Mouse (Mus musculus): Measurements from ENCODE around the gene Dcst2.

Dcst2 gene

GRCm38 (mm10) chr3:89365486-89366414 is 4.0 kb downstream of the Dcst2 start:
- no peak for DNase-seq

- no peak for DNase-seq
Measured at GRCm38 (mm10) chr3:89367338-89367737, 5.6 kb downstream of the Dcst2 start.

- DNase-seq: no peak
Measured at GRCm38 (mm10) chr3:89373581-89374231, 11.9 kb downstream of the Dcst2 start.

GRCm38 (mm10) chr3:89377831-89378230 is 16.1 kb downstream of the Dcst2 start:
- no peak for DNase-seq

GRCm38 (mm10) chr3:89378394-89379067 is 16.8 kb downstream of the Dcst2 start:
- peak; percentile 57 for DNase-seq

- DNase-seq: no peak
Measured at GRCm38 (mm10) chr3:89379388-89380131, 17.8 kb downstream of the Dcst2 start.

GRCm38 (mm10) chr3:89380291-89380690 is 18.5 kb downstream of the Dcst2 start:
- no peak for DNase-seq

GRCm38 (mm10) chr3:89380711-89381110 is 18.9 kb downstream of the Dcst2 start:
- DNase-seq: no peak

GRCm38 (mm10) chr3:89381233-89381632 is 19.5 kb downstream of the Dcst2 start:
- DNase-seq: no peak

GRCm38 (mm10) chr3:89382033-89382882 is 20.5 kb downstream of the Dcst2 start:
- DNase-seq: no peak

GRCm38 (mm10) chr3:89382950-89383349 is 21.2 kb downstream of the Dcst2 start:
- DNase-seq: no peak

- DNase-seq: no peak
Measured at GRCm38 (mm10) chr3:89383651-89384255, 22.0 kb downstream of the Dcst2 start.

GRCm38 (mm10) chr3:89384331-89385076 is 22.7 kb downstream of the Dcst2 start:
- DNase-seq: no peak

- DNase-seq: no peak
Measured at GRCm38 (mm10) chr3:89385451-89385850, 23.7 kb downstream of the Dcst2 start.

GRCm38 (mm10) chr3:89386438-89387420 is 25.0 kb downstream of the Dcst2 start:
- no peak for DNase-seq

- no peak for DNase-seq
Measured at GRCm38 (mm10) chr3:89387632-89388031, 25.9 kb downstream of the Dcst2 start.

- DNase-seq: peak; percentile 32 to 53
Measured at GRCm38 (mm10) chr3:89388134-89388881, 26.5 kb downstream of the Dcst2 start.
